Mouse (Mus musculus): ENCODE data around the gene Abca15.
"Not testable (repeated sequence)": the region's sequence is repeated elsewhere in the genome, so short reads cannot be mapped to it uniquely, and the experiment has no call there.

The Abca15 gene

DNA sequence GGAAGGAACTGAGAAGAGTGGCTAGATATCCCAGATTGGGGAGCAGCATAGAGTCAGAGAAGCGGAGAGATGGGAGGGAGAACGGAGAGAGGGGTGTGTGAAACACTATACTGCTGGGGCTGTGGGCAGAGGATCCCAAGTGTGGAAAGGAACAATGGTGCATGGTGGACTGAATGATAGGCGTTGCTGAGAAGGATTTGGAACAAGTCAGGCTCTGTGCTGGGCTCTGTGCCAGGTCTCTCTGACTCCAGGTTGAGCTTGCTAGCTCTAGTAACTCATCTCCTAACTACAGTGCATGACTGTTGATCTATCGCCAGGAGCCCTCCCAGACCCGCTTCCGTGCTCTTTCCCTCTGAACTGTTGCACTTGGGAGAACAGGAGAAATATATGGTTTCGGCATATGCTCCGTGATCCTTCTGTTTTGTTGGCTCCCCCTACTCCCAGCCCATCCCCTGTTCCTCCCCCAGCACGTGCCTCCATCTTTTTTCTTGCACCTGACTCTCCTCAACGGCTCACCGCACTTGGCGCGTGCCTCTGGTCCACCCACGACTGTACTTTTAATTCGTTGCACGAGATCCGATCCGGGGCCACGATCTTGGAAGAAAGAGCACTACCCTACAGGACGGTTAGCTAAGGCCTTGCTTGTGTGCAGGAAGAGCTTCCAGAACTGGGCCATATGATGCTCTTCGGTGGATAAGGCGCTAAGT, at the start of gene Abca15:
TSS of gene Abca15 (plus strand) at position 584 of the 707 bp plus-strand sequence.
- DNase-seq (ENCODE audit: low spot score in 2 of 2), result no peak

DNA sequence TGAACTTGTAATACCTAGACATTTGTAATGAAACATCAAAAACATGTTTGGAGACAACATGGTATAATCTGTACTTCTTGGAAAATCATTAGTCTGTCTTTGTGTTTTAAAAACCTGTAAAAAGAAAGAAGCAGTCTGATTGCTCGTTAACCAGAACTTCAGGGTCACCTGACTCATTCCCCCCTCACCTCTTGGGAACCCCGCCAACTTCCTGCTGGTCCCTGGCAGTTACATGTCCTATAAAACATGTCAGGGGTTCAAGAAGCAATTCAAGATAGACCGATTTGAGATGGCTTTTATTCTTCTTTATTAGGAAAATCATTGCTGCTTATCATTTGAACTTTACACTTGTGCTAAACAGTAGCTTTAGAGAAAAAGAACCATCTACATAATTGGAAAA, 43.2 kb upstream of the Abca15 start:
- DNase-seq (ENCODE audit: low spot score in 2 of 2), result no peak

DNA sequence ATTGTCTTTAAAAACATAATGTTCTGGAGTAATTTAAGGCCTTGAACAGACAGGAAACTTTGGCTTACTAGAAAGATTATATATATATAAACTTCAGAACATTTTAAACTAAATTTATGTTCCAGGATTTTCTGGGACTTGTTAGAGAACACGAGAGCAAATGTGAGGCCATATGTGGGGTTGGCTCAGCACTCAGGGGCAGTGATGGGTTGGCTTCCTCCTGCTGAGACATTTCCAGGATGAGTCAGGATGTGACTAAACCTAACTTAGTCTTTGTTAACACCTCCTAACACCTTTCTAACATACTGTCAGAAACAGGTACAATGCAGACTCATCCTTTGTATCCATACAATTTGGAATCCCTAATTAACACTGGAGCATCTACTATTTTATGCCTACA, 12.4 kb upstream of the Abca15 start:
- no peak for DNase-seq (ENCODE audit: low spot score in 2 of 2)

DNA sequence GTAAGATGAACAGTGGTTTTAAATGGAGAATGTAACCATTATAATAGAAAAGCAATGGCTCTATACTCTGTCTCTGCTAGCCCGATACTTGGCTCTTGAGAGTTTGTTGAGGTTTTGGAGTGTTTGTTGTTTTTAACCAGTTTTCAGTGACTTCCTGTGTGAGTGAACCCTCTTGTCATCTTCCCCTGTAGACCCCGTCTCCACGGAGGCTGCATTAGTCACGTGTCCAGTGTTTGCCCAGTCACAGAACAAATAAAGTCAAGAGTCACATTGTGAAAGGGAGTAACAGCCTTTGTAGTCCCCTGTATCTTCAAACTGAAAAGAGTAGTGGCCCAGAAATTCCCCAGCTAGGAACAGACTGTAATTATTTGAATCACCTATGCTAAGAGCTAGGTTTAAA, 5.5 kb upstream of the Abca15 start:
- DNase-seq (ENCODE audit: low spot score in 2 of 2), result no peak

DNA sequence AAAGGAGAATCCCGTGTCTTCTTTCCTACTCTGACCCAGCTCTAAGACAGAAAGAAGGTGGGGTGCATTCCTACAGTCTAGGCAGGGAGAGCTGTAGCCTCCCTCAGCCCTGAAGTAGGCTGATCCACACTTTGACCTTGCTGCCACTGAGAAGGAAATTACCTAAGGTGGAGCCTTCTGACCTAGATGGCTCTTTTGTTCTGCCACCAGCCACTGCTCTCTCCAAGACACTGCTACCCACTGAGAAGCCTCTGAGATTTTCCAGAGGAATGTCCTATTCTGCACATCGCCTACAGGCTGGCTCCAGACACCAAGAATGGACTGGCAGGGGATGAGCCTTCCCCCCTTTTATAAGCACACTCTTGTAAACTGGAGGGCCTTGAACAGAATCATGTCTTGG, 2.6 kb upstream of the Abca15 start:
- DNase-seq (ENCODE audit: low spot score in 2 of 2), result not testable (repeated sequence)

DNA sequence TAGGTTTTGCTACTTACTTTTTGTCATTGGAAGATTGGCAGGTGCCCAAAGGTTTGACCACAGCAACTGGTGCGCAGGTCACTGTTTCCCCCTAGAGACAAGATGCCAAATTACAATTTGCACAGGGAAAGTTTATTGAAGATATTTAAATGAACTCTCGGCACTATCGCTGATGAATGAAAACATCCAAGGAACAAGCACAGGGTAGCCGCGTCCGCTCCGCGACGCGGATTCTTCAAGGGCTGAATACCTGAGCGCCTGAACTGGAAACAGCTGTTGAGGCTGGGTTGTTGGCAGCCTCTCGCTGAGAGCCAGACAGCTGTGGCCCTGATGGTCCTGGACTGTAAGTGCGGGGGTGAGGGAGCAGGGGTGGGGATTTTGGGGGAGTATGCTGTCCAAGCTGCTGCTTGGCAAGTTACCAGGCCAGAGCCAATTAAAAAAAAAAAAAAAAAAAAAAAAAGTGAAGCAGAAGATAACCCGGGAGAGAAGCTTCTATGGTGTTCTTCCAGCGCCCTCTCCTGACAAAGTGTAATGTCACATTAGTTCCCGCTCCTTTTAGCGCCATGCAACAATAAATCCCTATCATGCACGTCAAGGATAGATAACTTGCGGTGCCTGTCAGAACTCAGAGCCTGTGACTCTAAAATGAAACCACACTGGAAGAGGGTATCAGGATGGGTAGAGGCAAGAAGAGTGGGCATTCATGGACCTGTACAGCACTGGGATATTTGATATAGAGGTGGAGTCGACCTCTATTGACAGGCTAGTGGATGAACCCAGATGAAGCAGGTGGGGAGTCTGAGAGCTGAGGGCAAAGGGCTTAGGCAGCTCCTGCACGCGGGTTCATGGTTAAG, 1.0 kb upstream of the Abca15 start:
- no peak for DNase-seq (ENCODE audit: low spot score in 2 of 2)

DNA sequence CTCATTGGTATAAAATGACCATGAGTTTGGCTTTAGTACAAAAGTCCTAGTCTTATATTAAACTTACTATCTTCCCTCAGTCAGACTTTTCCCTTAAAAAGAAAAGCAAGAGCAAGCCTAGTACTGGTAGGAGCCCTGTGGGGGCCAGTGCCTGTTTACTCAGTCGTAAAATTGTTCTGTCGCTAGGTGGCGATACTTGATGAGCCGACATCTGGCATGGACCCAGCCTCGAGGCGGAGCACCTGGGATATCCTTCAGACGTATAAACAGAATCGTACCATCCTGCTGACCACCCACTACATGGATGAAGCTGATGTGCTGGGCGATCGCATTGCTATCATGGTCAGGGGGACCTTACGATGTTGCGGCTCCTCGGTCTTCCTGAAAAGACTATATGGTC, 32.7 kb downstream of the Abca15 start:
- DNase-seq (ENCODE audit: low spot score in 2 of 2), result no peak

DNA sequence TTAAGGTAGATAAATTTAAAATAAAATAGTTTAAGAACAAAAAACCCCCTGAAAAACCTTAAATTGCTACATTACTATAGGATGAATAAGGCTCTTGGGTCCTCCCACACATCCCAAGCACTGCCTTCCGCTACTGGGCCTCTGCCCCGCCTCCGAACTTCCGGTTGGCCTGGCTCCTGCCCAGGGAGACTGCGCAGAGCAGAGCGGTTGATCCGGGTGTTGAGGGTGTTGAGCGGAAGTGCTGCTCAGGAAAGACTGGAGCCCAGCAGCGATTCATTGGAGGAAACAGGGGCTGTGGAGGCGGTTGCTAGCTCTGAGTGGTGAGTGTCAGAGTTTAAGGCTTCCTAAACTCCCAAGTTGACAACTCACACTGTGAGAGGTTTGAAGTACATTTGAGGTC, 81.0 kb downstream of the Abca15 start, which contains the start of gene Abca16:
TSS of gene Abca16 (plus strand) at position 201 of the 400 bp plus-strand sequence.
- no peak for DNase-seq (ENCODE audit: low spot score in 2 of 2)

DNA sequence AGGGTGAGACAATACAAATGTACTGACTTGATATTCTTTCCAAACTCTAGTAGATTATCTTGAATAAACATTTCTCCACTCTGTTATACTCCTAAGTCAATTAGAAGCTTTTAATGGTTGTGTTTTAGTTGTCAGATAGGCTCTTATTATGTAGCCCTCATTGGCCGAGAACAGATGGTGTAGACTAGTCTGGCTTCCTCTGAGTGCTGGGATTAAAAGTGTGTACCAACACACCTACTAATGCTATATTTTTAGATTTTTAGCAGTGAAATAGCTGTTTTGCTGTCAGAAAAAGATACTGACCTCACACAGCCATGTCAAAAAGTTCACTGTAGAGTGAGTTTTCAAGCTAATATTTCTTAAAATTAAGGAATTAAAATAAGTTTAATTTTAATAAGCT, 83.9 kb downstream of the Abca15 start:
- DNase-seq (ENCODE audit: low spot score in 2 of 2), result no peak

DNA sequence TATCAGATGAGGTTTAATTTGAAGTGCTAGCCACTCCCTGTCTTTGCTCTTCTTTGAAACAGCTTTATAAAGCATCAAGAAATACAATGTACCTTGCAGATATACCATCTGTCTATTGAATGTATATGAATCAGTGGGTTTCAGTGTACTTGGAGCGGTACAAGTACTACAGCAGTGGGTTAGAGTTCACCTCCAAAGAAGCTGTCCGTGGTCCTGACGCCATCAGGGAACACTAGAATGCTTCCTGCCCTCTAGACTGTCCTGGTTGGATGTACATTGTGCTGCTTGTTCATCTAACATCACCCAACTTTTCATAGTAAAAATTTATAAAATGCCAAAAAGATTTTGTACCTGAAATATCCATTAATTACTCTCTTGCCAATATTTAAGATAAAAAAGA, 98.2 kb downstream of the Abca15 start:
- DNase-seq (ENCODE audit: low spot score in 2 of 2), result no peak

DNA sequence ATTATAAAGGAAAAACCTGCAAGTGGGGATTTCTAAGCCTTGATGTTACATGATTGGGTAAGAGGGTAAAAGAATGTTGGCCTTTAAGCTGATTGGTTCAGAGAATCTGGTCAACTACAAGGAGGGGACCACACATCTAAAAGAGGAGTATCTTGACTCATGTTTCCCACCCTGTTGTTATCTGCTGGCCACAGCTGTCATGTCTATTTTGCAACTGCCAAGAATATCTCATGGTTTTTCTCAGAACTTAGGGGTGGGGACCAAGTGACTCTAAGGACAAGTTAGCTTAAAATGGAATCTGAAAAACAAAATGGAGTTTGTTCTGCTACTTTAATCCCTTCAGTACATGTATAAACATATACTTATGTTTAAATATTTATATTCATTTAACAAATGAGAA, 103.0 kb downstream of the Abca15 start:
- no peak for DNase-seq (ENCODE audit: low spot score in 2 of 2)
